Mouse (Mus musculus): ENCODE data around the gene Ikzf3. TPM values are rescaled to one million over a fixed set of nuclear protein-coding genes. Genes with fewer than 3 reads are reported as not detected.

The Ikzf3 gene
- polyA plus RNA-seq, 1 experiment from 2014 or later: not detected

GRCm38 (mm10) chr11:98580301-98581121 is 34.7 kb upstream of the Ikzf3 start:
- no peak for ATAC-seq
- 67% methylated on average over 16 of the region's 16 CpGs for WGBS

GRCm38 (mm10) chr11:98577776-98578175 is 31.9 kb upstream of the Ikzf3 start:
- no peaks in the 10 kb centered on the region for H3K4me1 ChIP-seq (replicated peaks; ENCODE audit: control insufficient read depth, insufficient read depth, low read length)
- H3K4me3 ChIP-seq (replicated peaks; ENCODE audit: low read length): no peak overlapping the region
- no peak overlapping the region for H3K27ac ChIP-seq (ENCODE audit: low read length)
- ATAC-seq: no peak
- no peak overlapping the region for H3K4me2 ChIP-seq (ENCODE audit: low read length)
- H3K36me3 ChIP-seq (ENCODE audit: control insufficient read depth, insufficient read depth): peaks cover under 1% of the 10 kb centered on the region
- no peaks in the 10 kb centered on the region for H3K27me3 ChIP-seq (replicated peaks; ENCODE audit: control insufficient read depth, insufficient read depth, low read length)
- WGBS: 84% methylated on average over 5 of the region's 5 CpGs
- H3K9me3 ChIP-seq (ENCODE audit: control insufficient read depth, low read length): no peaks in the 10 kb centered on the region
- H3K9ac ChIP-seq (replicated peaks; ENCODE audit: low read depth, low read length): no peak overlapping the region

More at GRCm38 (mm10) chr11:98580301-98581121, 34.7 kb upstream of the Ikzf3 start:
- Histone ChIP-seq H3K9me3 (ENCODE audit: control insufficient read depth, low read length) (no peaks in the 10 kb centered on the region), H3K4me3 (replicated peaks; ENCODE audit: low read length) (no peak overlapping the region), H3K9ac (replicated peaks; ENCODE audit: low read depth, low read length) (no peak overlapping the region), H3K36me3 (ENCODE audit: control insufficient read depth, insufficient read depth) (peaks cover 6% of the 10 kb centered on the region), H3K27me3 (replicated peaks; ENCODE audit: control insufficient read depth, insufficient read depth, low read length) (no peaks in the 10 kb centered on the region), H3K4me2 (ENCODE audit: low read length) (no peak overlapping the region), H3K4me1 (replicated peaks; ENCODE audit: control insufficient read depth, insufficient read depth, low read length) (peaks cover 5% of the 10 kb centered on the region), H3K27ac (ENCODE audit: low read length) (no peak overlapping the region)

GRCm38 (mm10) chr11:98569461-98569860 is 23.6 kb upstream of the Ikzf3 start:
- Histone ChIP-seq H3K4me1 (replicated peaks; ENCODE audit: control insufficient read depth, insufficient read depth, low read length) (no peaks in the 10 kb centered on the region), H3K4me2 (ENCODE audit: low read length) (no peak overlapping the region), H3K4me3 (replicated peaks; ENCODE audit: low read length) (no peak overlapping the region), H3K27ac (ENCODE audit: low read length) (no peak overlapping the region), H3K9me3 (ENCODE audit: control insufficient read depth, low read length) (no peaks in the 10 kb centered on the region), H3K36me3 (ENCODE audit: control insufficient read depth, insufficient read depth) (no peaks in the 10 kb centered on the region), H3K27me3 (replicated peaks; ENCODE audit: control insufficient read depth, insufficient read depth, low read length) (no peaks in the 10 kb centered on the region), H3K9ac (replicated peaks; ENCODE audit: low read depth, low read length) (no peak overlapping the region)
- ATAC-seq: no peak
- WGBS: 82% methylated on average over 6 of the region's 6 CpGs

- no peak overlapping the region for H3K4me2 ChIP-seq (ENCODE audit: low read length)
- no peak overlapping the region for H3K9ac ChIP-seq (replicated peaks; ENCODE audit: low read depth, low read length)
- H3K9me3 ChIP-seq (ENCODE audit: control insufficient read depth, low read length): no peaks in the 10 kb centered on the region
- no peaks in the 10 kb centered on the region for H3K4me1 ChIP-seq (replicated peaks; ENCODE audit: control insufficient read depth, insufficient read depth, low read length)
- H3K27ac ChIP-seq (ENCODE audit: low read length): no peak overlapping the region
- no peak for ATAC-seq
- no peaks in the 10 kb centered on the region for H3K27me3 ChIP-seq (replicated peaks; ENCODE audit: control insufficient read depth, insufficient read depth, low read length)
- no peak overlapping the region for H3K4me3 ChIP-seq (replicated peaks; ENCODE audit: low read length)
- WGBS: 90% methylated on average over 8 of the region's 8 CpGs
- no peaks in the 10 kb centered on the region for H3K36me3 ChIP-seq (ENCODE audit: control insufficient read depth, insufficient read depth)
Measured at GRCm38 (mm10) chr11:98568326-98568725, 22.5 kb upstream of the Ikzf3 start.

GRCm38 (mm10) chr11:98563921-98564414 is 18.1 kb upstream of the Ikzf3 start:
- Histone ChIP-seq H3K27me3 (replicated peaks; ENCODE audit: control insufficient read depth, insufficient read depth, low read length) (no peaks in the 10 kb centered on the region), H3K9ac (replicated peaks; ENCODE audit: low read depth, low read length) (no peak overlapping the region), H3K36me3 (ENCODE audit: control insufficient read depth, insufficient read depth) (no peaks in the 10 kb centered on the region), H3K9me3 (ENCODE audit: control insufficient read depth, low read length) (no peaks in the 10 kb centered on the region), H3K27ac (ENCODE audit: low read length) (no peak overlapping the region), H3K4me1 (replicated peaks; ENCODE audit: control insufficient read depth, insufficient read depth, low read length) (peaks cover 4% of the 10 kb centered on the region; the same call in 1 of the 2 replicates), H3K4me2 (ENCODE audit: low read length) (no peak overlapping the region), H3K4me3 (replicated peaks; ENCODE audit: low read length) (no peak overlapping the region)
- ATAC-seq: no peak
- 52% methylated on average over 13 of the region's 13 CpGs for WGBS

GRCm38 (mm10) chr11:98563025-98563424 is 17.2 kb upstream of the Ikzf3 start:
- 86% methylated on average over 3 of the region's 3 CpGs for WGBS
- Histone ChIP-seq H3K9ac (replicated peaks; ENCODE audit: low read depth, low read length) (no peak overlapping the region), H3K27me3 (replicated peaks; ENCODE audit: control insufficient read depth, insufficient read depth, low read length) (no peaks in the 10 kb centered on the region), H3K27ac (ENCODE audit: low read length) (no peak overlapping the region), H3K4me1 (replicated peaks; ENCODE audit: control insufficient read depth, insufficient read depth, low read length) (peaks cover 4% of the 10 kb centered on the region; the same call in 1 of the 2 replicates), H3K4me2 (ENCODE audit: low read length) (no peak overlapping the region), H3K36me3 (ENCODE audit: control insufficient read depth, insufficient read depth) (no peaks in the 10 kb centered on the region), H3K4me3 (replicated peaks; ENCODE audit: low read length) (no peak overlapping the region), H3K9me3 (ENCODE audit: control insufficient read depth, low read length) (no peaks in the 10 kb centered on the region)
- no peak for ATAC-seq

- Histone ChIP-seq H3K4me3 (replicated peaks; ENCODE audit: low read length) (no peak overlapping the region), H3K9me3 (ENCODE audit: control insufficient read depth, low read length) (no peaks in the 10 kb centered on the region), H3K4me1 (replicated peaks; ENCODE audit: control insufficient read depth, insufficient read depth, low read length) (peaks cover 4% of the 10 kb centered on the region; the same call in 1 of the 2 replicates), H3K27ac (ENCODE audit: low read length) (no peak overlapping the region), H3K9ac (replicated peaks; ENCODE audit: low read depth, low read length) (no peak overlapping the region), H3K4me2 (ENCODE audit: low read length) (no peak overlapping the region), H3K27me3 (replicated peaks; ENCODE audit: control insufficient read depth, insufficient read depth, low read length) (no peaks in the 10 kb centered on the region), H3K36me3 (ENCODE audit: control insufficient read depth, insufficient read depth) (no peaks in the 10 kb centered on the region)
- WGBS: 12% methylated on average over 7 of the region's 7 CpGs
- no peak for ATAC-seq
Measured at GRCm38 (mm10) chr11:98560942-98561341, 15.1 kb upstream of the Ikzf3 start.

- WGBS: 55% methylated on average over 12 of the region's 12 CpGs
- H3K27ac ChIP-seq (ENCODE audit: low read length): no peak overlapping the region
- no peaks in the 10 kb centered on the region for H3K36me3 ChIP-seq (ENCODE audit: control insufficient read depth, insufficient read depth)
- peaks cover 8% of the 10 kb centered on the region for H3K4me1 ChIP-seq (replicated peaks; ENCODE audit: control insufficient read depth, insufficient read depth, low read length)
- no peaks in the 10 kb centered on the region for H3K9me3 ChIP-seq (ENCODE audit: control insufficient read depth, low read length)
- ATAC-seq: no peak
- H3K4me2 ChIP-seq (ENCODE audit: low read length): no peak overlapping the region
- no peak overlapping the region for H3K4me3 ChIP-seq (replicated peaks; ENCODE audit: low read length)
- H3K9ac ChIP-seq (replicated peaks; ENCODE audit: low read depth, low read length): no peak overlapping the region
- H3K27me3 ChIP-seq (replicated peaks; ENCODE audit: control insufficient read depth, insufficient read depth, low read length): peaks cover 2% of the 10 kb centered on the region
Measured at GRCm38 (mm10) chr11:98555124-98555700, 9.4 kb upstream of the Ikzf3 start.

GRCm38 (mm10) chr11:98553966-98554365 is 8.1 kb upstream of the Ikzf3 start:
- WGBS: 89% methylated on average over 4 of the region's 4 CpGs
- H3K4me3 ChIP-seq (replicated peaks; ENCODE audit: low read length): no peak overlapping the region
- peaks cover 8% of the 10 kb centered on the region for H3K4me1 ChIP-seq (replicated peaks; ENCODE audit: control insufficient read depth, insufficient read depth, low read length)
- H3K9ac ChIP-seq (replicated peaks; ENCODE audit: low read depth, low read length): no peak overlapping the region
- no peak for ATAC-seq
- no peak overlapping the region for H3K27ac ChIP-seq (ENCODE audit: low read length)
- no peaks in the 10 kb centered on the region for H3K9me3 ChIP-seq (ENCODE audit: control insufficient read depth, low read length)
- no peaks in the 10 kb centered on the region for H3K36me3 ChIP-seq (ENCODE audit: control insufficient read depth, insufficient read depth)
- no peak overlapping the region for H3K4me2 ChIP-seq (ENCODE audit: low read length)
- H3K27me3 ChIP-seq (replicated peaks; ENCODE audit: control insufficient read depth, insufficient read depth, low read length): peaks cover 14% of the 10 kb centered on the region

All from forebrain, embryonic 16.5 days (tissue).